Mouse (Mus musculus) c-Kit-positive CD71-positive TER-119-positive erythroid progenitor cells, embryonic 14.5 days (primary cell): ENCODE measurements around the gene Tmem82.

Experiments
- DNase-seq: peaks from one replicate; pipeline ENCODE4 v3.0.0-alpha.2; 2013; ENCODE audit warnings: low spot score

Gene Tmem82

GRCm38 (mm10) chr4:141641353-141641771 is 22.9 kb upstream of the Tmem82 start:
- DNase-seq, result no peak

- no peak for DNase-seq
Observed at GRCm38 (mm10) chr4:141639474-141639873, 21.0 kb upstream of the Tmem82 start.

- DNase-seq, result no peak
Observed at GRCm38 (mm10) chr4:141636693-141637092, 18.3 kb upstream of the Tmem82 start.

GRCm38 (mm10) chr4:141635991-141636390 is 17.6 kb upstream of the Tmem82 start:
- DNase-seq, result no peak

- DNase-seq, result no peak
Observed at GRCm38 (mm10) chr4:141632111-141632873, 13.9 kb upstream of the Tmem82 start.

GRCm38 (mm10) chr4:141631250-141631649 is 12.8 kb upstream of the Tmem82 start:
- no peak for DNase-seq

GRCm38 (mm10) chr4:141630021-141630420 is 11.6 kb upstream of the Tmem82 start:
- no peak for DNase-seq

- no peak for DNase-seq
Observed at GRCm38 (mm10) chr4:141628661-141629060, 10.2 kb upstream of the Tmem82 start.

GRCm38 (mm10) chr4:141627502-141627901 is 9.1 kb upstream of the Tmem82 start:
- DNase-seq, result no peak

GRCm38 (mm10) chr4:141625774-141626550 is 7.5 kb upstream of the Tmem82 start:
- no peak for DNase-seq

GRCm38 (mm10) chr4:141624983-141625773 is 6.7 kb upstream of the Tmem82 start:
- DNase-seq, result no peak

GRCm38 (mm10) chr4:141624134-141624533 is 5.7 kb upstream of the Tmem82 start:
- no peak for DNase-seq

- no peak for DNase-seq
Observed at GRCm38 (mm10) chr4:141623666-141624065, 5.2 kb upstream of the Tmem82 start, which contains the start of gene Slc25a34. Gene Slc25a34, minus strand, starts transcription at chr4:141623821.

- no peak for DNase-seq
Observed at GRCm38 (mm10) chr4:141623037-141623436, 4.6 kb upstream of the Tmem82 start.

GRCm38 (mm10) chr4:141622580-141622979 is 4.1 kb upstream of the Tmem82 start:
- DNase-seq, result no peak

GRCm38 (mm10) chr4:141622091-141622490 is 3.7 kb upstream of the Tmem82 start:
- no peak for DNase-seq

GRCm38 (mm10) chr4:141621297-141621696 is 2.9 kb upstream of the Tmem82 start:
- DNase-seq, result no peak

GRCm38 (mm10) chr4:141619299-141619883 is 958 bp upstream of the Tmem82 start:
- no peak for DNase-seq

GRCm38 (mm10) chr4:141617863-141618564 is 419 bp downstream of the Tmem82 start:
- peak; percentile 18 for DNase-seq

- DNase-seq, result peak; percentile 19
Observed at GRCm38 (mm10) chr4:141617299-141617698, 1.1 kb downstream of the Tmem82 start.

- DNase-seq, result no peak
Observed at GRCm38 (mm10) chr4:141616811-141617210, 1.6 kb downstream of the Tmem82 start.
